Comparison of ENCODE assay signal across 8 mouse cellular contexts in genomic region chr11:54786858-54787487, GRCm38 (mm10). TPM values are rescaled to one million over a fixed set of nuclear protein-coding genes. Genes with fewer than 3 reads are reported as not detected.
DNase-seq lines count a peak whose midpoint lies in the region; ATAC-seq and TF ChIP-seq lines count a peak whose summit lies in the region.

No protein-coding gene starts in this region.

- peak overlapping the region; percentile 92 for H3K9ac ChIP-seq in embryonic facial prominence, embryonic 15.5 days
- H3K9ac ChIP-seq in liver, embryonic 14.5 days (replicated peaks): peak overlapping the region; percentile 80

- peak overlapping the region; percentile 85 for H3K4me3 ChIP-seq in embryonic facial prominence, embryonic 15.5 days (replicated peaks)
- H3K4me3 ChIP-seq in liver, embryonic 14.5 days (ENCODE audit: insufficient read depth in 1 of 2, low read depth in 2 of 2, low read length in 2 of 2): peak overlapping the region; percentile 70 to 88
- H3K4me3 ChIP-seq in testis, adult 2 months (ENCODE audit: control insufficient read depth, low read depth, low read length): peak overlapping the region; percentile 88

- peak; percentile 84 for ATAC-seq in embryonic facial prominence, embryonic 15.5 days (ENCODE audit: insufficient number of reproducible peaks, low FRiP score, low TSS enrichment, low read depth)
- peak; percentile 80 for ATAC-seq in liver, embryonic 14.5 days (ENCODE audit: insufficient read depth)

- peak overlapping the region; percentile 74 for H3K4me2 ChIP-seq in embryonic facial prominence, embryonic 15.5 days (replicated peaks)
- peak overlapping the region; percentile 99 for H3K4me2 ChIP-seq in liver, embryonic 14.5 days (ENCODE audit: low read depth)

- peak overlapping the region; percentile 99 for H3K27ac ChIP-seq in embryonic facial prominence, embryonic 15.5 days (replicated peaks)
- H3K27ac ChIP-seq in liver, embryonic 14.5 days: peak overlapping the region; percentile 71
- peak overlapping the region; percentile 79 for H3K27ac ChIP-seq in testis, adult 2 months (ENCODE audit: control insufficient read depth, insufficient read depth, low read depth, low read length)

- no peak; the same call in 1 of the 2 replicates for TF ChIP-seq CTCF in liver, embryonic 14.5 days (IDR thresholded peaks at IDR 0.05; ENCODE audit: low read depth)
- TF ChIP-seq CTCF in testis, adult 2 months (IDR thresholded peaks at IDR 0.05; ENCODE audit: control insufficient read depth, insufficient read depth, insufficient replicate concordance, low read depth, low read length): no peak

- no peaks in the 10 kb centered on the region for H3K27me3 ChIP-seq in embryonic facial prominence, embryonic 15.5 days
- no peaks in the 10 kb centered on the region for H3K27me3 ChIP-seq in liver, embryonic 14.5 days (ENCODE audit: control insufficient read depth, insufficient read depth, low read length)
- no peaks in the 10 kb centered on the region for H3K27me3 ChIP-seq in testis, adult 2 months (ENCODE audit: control insufficient read depth, insufficient read depth, low read length)

- no peaks in the 10 kb centered on the region for H3K9me3 ChIP-seq in embryonic facial prominence, embryonic 15.5 days (replicated peaks)
- no peaks in the 10 kb centered on the region for H3K9me3 ChIP-seq in liver, embryonic 14.5 days (ENCODE audit: control insufficient read depth, low read length)

- under 1% methylated on average over 51 of the region's 54 CpGs for WGBS in embryonic facial prominence, embryonic 15.5 days
- WGBS in liver, embryonic 14.5 days (ENCODE audit: insufficient replicate concordance): under 1% methylated on average over 54 of the region's 54 CpGs

- DNase-seq in 416B (ENCODE audit: low read depth): peak; percentile 69
- peak; percentile 63 to 65 for DNase-seq in adrenal gland, adult 18-20 months (ENCODE audit: low spot score in 2 of 2)
- DNase-seq in heart, adult 9 months (ENCODE audit: low spot score in 2 of 2): peak; percentile 57 to 65
- peak; percentile 50 for DNase-seq in kidney, adult 9 months
- DNase-seq in liver, embryonic 14.5 days (ENCODE audit: low read depth in 3 of 3, low spot score in 3 of 3): peak in 1 of 3 experiments; percentile 36
- DNase-seq in natural killer cell, adult 2 months (ENCODE audit: low spot score in 2 of 2): peak; percentile 52 to 60

- TF ChIP-seq EP300 in liver, embryonic 14.5 days (IDR thresholded peaks at IDR 0.05; ENCODE audit: low read depth): no peak

- H3K4me1 ChIP-seq in embryonic facial prominence, embryonic 15.5 days: peaks cover 6% of the 10 kb centered on the region
- peaks cover 5 to 8% of the 10 kb centered on the region in 2 experiments; a peak in 3 of 4 replicates for H3K4me1 ChIP-seq in liver, embryonic 14.5 days (replicated peaks; ENCODE audit: control insufficient read depth in 2 of 2, insufficient read depth in 2 of 2, low read length in 1 of 2)
- H3K4me1 ChIP-seq in testis, adult 2 months (ENCODE audit: control insufficient read depth, insufficient read depth, low read length): no peaks in the 10 kb centered on the region; the same call in 1 of the 2 replicates

- peaks cover 3% of the 10 kb centered on the region; the same call in 1 of the 2 replicates for H3K36me3 ChIP-seq in embryonic facial prominence, embryonic 15.5 days
- H3K36me3 ChIP-seq in liver, embryonic 14.5 days (replicated peaks; ENCODE audit: control insufficient read depth, insufficient read depth, low read depth): no peaks in the 10 kb centered on the region
- no peaks in the 10 kb centered on the region for H3K36me3 ChIP-seq in testis, adult 2 months (ENCODE audit: control insufficient read depth, insufficient read depth, low read length)

- no peak for TF ChIP-seq POLR2A in testis, adult 2 months (IDR thresholded peaks at IDR 0.05; ENCODE audit: control insufficient read depth, low read depth, low read length)

RNA-seq across cellular contexts. Expression of gene Cdc42se2, which starts 0.5 kb away (rescaled TPM):
- 10 to 100 TPM; 18.5 to 21.1 TPM for total RNA-seq in adrenal gland, adult 18-20 months (2021)
- 67.7 and 68.7 TPM in 2 replicates for polyA plus RNA-seq in embryonic facial prominence, embryonic 15.5 days (2015; fragmentation: Nextera tagmentation; extraction: Ambion mirVana)
- polyA plus RNA-seq in liver, embryonic 14.5 days (2012; rRNA removed): 9.0 and 9.2 TPM in 2 replicates
- 15.5 and 19.1 TPM in 2 replicates for polyA plus RNA-seq in liver, embryonic 14.5 days (2014; fragmentation: Nextera tagmentation; extraction: Ambion mirVana)
- 19.3 and 27.6 TPM in 2 replicates for polyA plus RNA-seq in testis, adult 2 months (2012; rRNA removed)
